Mouse (Mus musculus) liver, embryonic 11.5 days (tissue): ENCODE results near the gene Pga5. TPM values are rescaled to one million over a fixed set of nuclear protein-coding genes. Genes with fewer than 3 reads are reported as not detected.

Experiments
- ATAC-seq: fragments of 200-750 bp; cut with Nextera tagmentation; replicated peaks from 2 replicates; pipeline ENCODE4 v1.8.0; 2017; ENCODE audit warnings: moderate number of reproducible peaks, mild to moderate bottlenecking, moderate TSS enrichment, moderate library complexity; ENCODE audit not compliant: low FRiP score
- DNase-seq: peaks from one replicate; pipeline ENCODE4 v3.0.0-alpha.2; 2017; ENCODE audit warnings: low spot score
- H3K27ac ChIP-seq: fragments of 300-500 bp; sonication (generic); 2 replicates; pipeline ENCODE4 v1.5.1; 2014; ENCODE audit warnings: mild to moderate bottlenecking, low read depth, low read length, control low read depth
- H3K27me3 ChIP-seq: fragments of 300-500 bp; sonication (generic); replicated peaks from 2 replicates; pipeline ENCODE4 v1.6.1; 2014; ENCODE audit warnings: low read length, mixed read lengths; ENCODE audit not compliant: control insufficient read depth, insufficient read depth
- H3K36me3 ChIP-seq: fragments of 300-500 bp; sonication (generic); 2 replicates; pipeline ENCODE4 v1.6.1; 2014; ENCODE audit warnings: mild to moderate bottlenecking, low read length, moderate library complexity, mixed read lengths; ENCODE audit not compliant: control insufficient read depth, insufficient read depth
- H3K4me1 ChIP-seq: fragments of 300-500 bp; sonication (generic); replicated peaks from 2 replicates; pipeline ENCODE4 v1.6.1; 2014; ENCODE audit warnings: low read length, mixed read lengths; ENCODE audit not compliant: control insufficient read depth, insufficient read depth
- H3K4me2 ChIP-seq: fragments of 300-500 bp; sonication (generic); 2 replicates; pipeline ENCODE4 v1.6.1; 2014; ENCODE audit warnings: mild to moderate bottlenecking, control low read depth, moderate library complexity
- H3K4me3 ChIP-seq: fragments of 300-500 bp; sonication (generic); 2 replicates; pipeline ENCODE4 v1.5.1; 2014; ENCODE audit warnings: low read depth, low read length, control low read depth
- H3K9ac ChIP-seq: fragments of 300-500 bp; sonication (generic); 2 replicates; pipeline ENCODE4 v1.6.1; 2014; ENCODE audit warnings: low read depth, low read length, control low read depth
- H3K9me3 ChIP-seq: fragments of 300-500 bp; sonication (generic); 2 replicates; pipeline ENCODE4 v1.6.1; 2016; ENCODE audit warnings: low read length, inconsistent platforms, mixed read lengths; ENCODE audit not compliant: control insufficient read depth
- WGBS: fragments of 180-500 bp; shearing (Covaris S2); extraction: QIAGEN DNeasy Blood & Tissue Kit; methylation state at CpG from one replicate; pipeline ENCODE4 v1.1.7; 2014; 5-methylcytosine and 5-hydroxymethylcytosine counted together
- polyA plus RNA-seq: library from polyadenylated mRNA; unstranded; fragments of >200 nt; fragmentation: Nextera tagmentation; extraction: Ambion mirVana; gene quantifications from 2 replicates; pipeline ENCODE4 v1.2.1, GENCODE M21; 2014

The Pga5 gene
- polyA plus RNA-seq, 1 experiment from 2014 or later, result not detected

- ATAC-seq (peak; percentile 88), DNase-seq (peak; percentile 97)
- Histone ChIP-seq H3K4me1 (peaks cover 44% of the 10 kb centered on the region), H3K27ac (peak within 1 kb of the TSS; percentile 95), H3K9ac (peak within 1 kb of the TSS; percentile 89), H3K4me2 (peak within 1 kb of the TSS; percentile 86), H3K27me3 (no peaks in the 10 kb centered on the region), H3K36me3 (no peaks in the 10 kb centered on the region), H3K9me3 (no peaks in the 10 kb centered on the region), H3K4me3 (peak within 1 kb of the TSS; percentile 81)
- under 1% methylated on average over 74 of the region's 74 CpGs for WGBS
These were observed 10.9 kb upstream of the Pga5 start, which contains the start of gene Vps37c for GRCm38 (mm10) chr19:10688537-10689352. Vps37c (plus strand) TSS chr19:10688735.

GRCm38 (mm10) chr19:10685727-10686126 is 7.9 kb upstream of the Pga5 start:
- ATAC-seq, result no peak
- 82% methylated on average over 2 of the region's 2 CpGs for WGBS
- no peaks in the 10 kb centered on the region for H3K27me3 ChIP-seq

GRCm38 (mm10) chr19:10685081-10685480 is 7.2 kb upstream of the Pga5 start:
- DNase-seq (no peak), ATAC-seq (no peak)
- no peak overlapping the region for H3K4me3 ChIP-seq
- WGBS, result 87% methylated on average over 9 of the region's 9 CpGs
- peaks cover 15% of the 10 kb centered on the region for H3K4me1 ChIP-seq
- no peaks in the 10 kb centered on the region for H3K9me3 ChIP-seq
- no peak overlapping the region for H3K9ac ChIP-seq
- H3K27ac ChIP-seq, result no peak overlapping the region
- no peak overlapping the region for H3K4me2 ChIP-seq
- H3K36me3 ChIP-seq, result no peaks in the 10 kb centered on the region
- H3K27me3 ChIP-seq, result no peaks in the 10 kb centered on the region

More at GRCm38 (mm10) chr19:10685727-10686126, 7.9 kb upstream of the Pga5 start:
- Histone ChIP-seq H3K4me3 (no peak overlapping the region), H3K36me3 (no peaks in the 10 kb centered on the region), H3K9ac (no peak overlapping the region), H3K9me3 (no peaks in the 10 kb centered on the region), H3K4me2 (no peak overlapping the region), H3K4me1 (peaks cover 21% of the 10 kb centered on the region), H3K27ac (no peak overlapping the region)
- DNase-seq, result no peak

GRCm38 (mm10) chr19:10681571-10681970 is 3.7 kb upstream of the Pga5 start:
- Histone ChIP-seq H3K27ac (no peak overlapping the region), H3K4me3 (no peak overlapping the region), H3K4me1 (peaks cover 5% of the 10 kb centered on the region; the same call in 1 of the 2 replicates), H3K9ac (no peak overlapping the region), H3K9me3 (no peaks in the 10 kb centered on the region), H3K36me3 (no peaks in the 10 kb centered on the region), H3K4me2 (no peak overlapping the region), H3K27me3 (no peaks in the 10 kb centered on the region)
- DNase-seq, result no peak
- ATAC-seq, result no peak
- 58% methylated on average over 4 of the region's 4 CpGs for WGBS

- Histone ChIP-seq H3K4me1 (peaks cover 5% of the 10 kb centered on the region; the same call in 1 of the 2 replicates), H3K36me3 (no peaks in the 10 kb centered on the region), H3K4me2 (no peak overlapping the region), H3K27ac (no peak overlapping the region), H3K9me3 (no peaks in the 10 kb centered on the region), H3K9ac (no peak overlapping the region), H3K4me3 (no peak overlapping the region), H3K27me3 (no peaks in the 10 kb centered on the region)
- 88% methylated on average over 1 of the region's 1 CpGs for WGBS
- DNase-seq, result no peak
- no peak for ATAC-seq
These were observed 849 bp upstream of the Pga5 start for GRCm38 (mm10) chr19:10678772-10679067.

GRCm38 (mm10) chr19:10676656-10677055 is 1.2 kb downstream of the Pga5 start:
- 81% methylated on average over 16 of the region's 16 CpGs for WGBS
- Histone ChIP-seq H3K4me2 (no peak overlapping the region), H3K4me1 (peaks cover 7% of the 10 kb centered on the region)

GRCm38 (mm10) chr19:10673275-10673674 is 4.6 kb downstream of the Pga5 start:
- Histone ChIP-seq H3K9me3 (no peaks in the 10 kb centered on the region), H3K4me2 (no peak overlapping the region), H3K4me3 (no peak overlapping the region), H3K9ac (no peak overlapping the region), H3K4me1 (peaks cover 12% of the 10 kb centered on the region), H3K27ac (no peak overlapping the region), H3K36me3 (no peaks in the 10 kb centered on the region), H3K27me3 (no peaks in the 10 kb centered on the region)
- WGBS, result 74% methylated on average over 1 of the region's 1 CpGs
- no peak for ATAC-seq
- DNase-seq, result no peak

More at GRCm38 (mm10) chr19:10676656-10677055, 1.2 kb downstream of the Pga5 start:
- no peak overlapping the region for H3K27ac ChIP-seq
- H3K9ac ChIP-seq, result no peak overlapping the region
- H3K27me3 ChIP-seq, result no peaks in the 10 kb centered on the region
- H3K36me3 ChIP-seq, result no peaks in the 10 kb centered on the region
- no peak overlapping the region for H3K4me3 ChIP-seq
- no peaks in the 10 kb centered on the region for H3K9me3 ChIP-seq
- DNase-seq (no peak), ATAC-seq (no peak)

- Histone ChIP-seq H3K9ac (0 out of 2 replicates have a peak overlapping the region, but pooled peaks have one; percentile 12), H3K9me3 (no peaks in the 10 kb centered on the region), H3K4me2 (no peak overlapping the region), H3K36me3 (no peaks in the 10 kb centered on the region), H3K4me1 (peaks cover 6% of the 10 kb centered on the region), H3K4me3 (no peak overlapping the region), H3K27me3 (no peaks in the 10 kb centered on the region), H3K27ac (no peak overlapping the region)
- ATAC-seq (0 out of 2 replicates have a peak, but pooled peaks have one; percentile 26), DNase-seq (no peak)
- 70% methylated on average over 9 of the region's 9 CpGs for WGBS
These were observed 5.9 kb downstream of the Pga5 start for GRCm38 (mm10) chr19:10671854-10672417.
